Mouse (Mus musculus) Muller cell, postnatal 12 days (primary cell): Measurements from ENCODE around the gene 0610009B22Rik.
A peak's percentile ranks its signal among the peaks of the same experiment; 100 is the strongest.

Source experiments
- DNase-seq: peaks from one replicate; pipeline ENCODE4 v3.0.0-alpha.2; 2015; ENCODE audit errors: inconsistent ontology term

Gene 0610009B22Rik

GRCm38 (mm10) chr11:51636323-51636684, 52.4 kb downstream of the 0610009B22Rik start:
- peak; percentile 67 for DNase-seq

DNA sequence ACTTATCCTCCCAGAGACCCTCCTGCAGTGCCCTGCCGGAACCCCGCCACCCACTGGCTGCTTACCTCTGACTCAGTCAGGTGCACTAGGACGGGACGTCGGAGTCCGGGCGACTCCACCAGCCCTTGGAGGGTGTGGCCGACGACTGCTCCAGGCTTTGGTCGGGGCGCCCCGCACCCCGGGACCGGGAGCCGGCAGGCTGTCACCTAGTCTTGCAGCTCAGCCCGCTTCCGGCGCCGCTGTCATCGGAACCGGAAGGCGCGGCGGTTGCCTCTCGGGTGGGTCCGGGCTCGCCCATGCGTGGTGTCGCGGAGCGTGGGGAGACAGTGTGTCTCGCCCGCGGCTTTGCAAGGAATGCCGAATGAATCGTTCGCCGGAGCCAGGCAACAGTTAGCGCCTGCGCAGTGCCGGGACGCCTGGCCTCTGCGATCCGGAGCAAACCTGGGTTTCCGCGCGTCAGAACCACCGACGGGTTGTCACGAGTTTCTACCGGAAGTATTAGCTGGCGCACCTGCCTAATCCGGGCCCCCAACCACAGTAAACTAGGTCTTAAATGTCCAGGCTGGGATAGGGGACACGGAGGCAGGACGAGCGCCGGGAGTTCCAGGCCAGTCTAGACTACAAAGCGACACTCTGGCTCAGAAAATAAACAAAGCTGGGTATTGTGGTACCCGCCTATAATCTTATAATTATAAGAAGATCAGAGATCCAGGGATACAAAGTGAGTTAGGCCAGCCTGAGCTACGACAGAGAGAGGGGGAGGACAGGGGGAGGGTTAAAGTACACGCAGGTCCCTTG, 53.0 kb downstream of the 0610009B22Rik start, which contains the start of gene Rmnd5b:
Gene Rmnd5b, minus strand, starts transcription at position 372 of the 798 bp plus-strand sequence.
- DNase-seq: peak; percentile 91
